Comparison of ENCODE assay signal across 26 mouse cellular contexts in the genomic region with DNA sequence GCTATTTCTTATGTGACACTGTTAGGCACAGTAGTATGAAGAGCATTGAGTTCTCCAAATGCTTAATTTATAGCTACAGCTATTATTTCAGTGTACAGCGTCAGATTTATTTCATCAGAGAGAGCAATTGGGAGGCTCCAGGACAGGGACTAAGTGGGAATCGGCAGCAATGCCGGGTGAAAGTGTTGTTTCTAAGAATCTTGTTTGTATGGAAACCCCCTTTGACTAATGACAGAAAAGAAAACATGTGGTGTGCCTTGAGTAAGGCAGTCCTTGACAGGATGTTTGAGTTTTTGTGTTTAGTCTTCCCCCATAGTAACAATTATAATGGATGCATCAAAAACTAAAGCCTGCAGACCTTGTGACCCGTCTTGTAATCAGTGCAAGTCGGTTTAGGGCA.
DNase-seq lines count a peak whose midpoint lies in the region; ATAC-seq and TF ChIP-seq lines count a peak whose summit lies in the region.
"Had no signal": no experiment of that assay in that cellular context is flagged by ENCODE, and none has a peak within 500 bp of the region (broad histone marks: within the 10 kb centered on the region; RNA-seq: fewer than 3 reads in every experiment).

No protein-coding gene starts in this region.

- DNase-seq in heart, adult 11 months: peak; percentile 73
- no peak for DNase-seq in heart, embryonic 10.5 days (ENCODE audit: low spot score)
- peak; percentile 52 for DNase-seq in kidney, postnatal 0 days (ENCODE audit: low spot score)
- DNase-seq in lung, postnatal 0 days (ENCODE audit: low spot score): peak; percentile 68
- DNase-seq in lung, postnatal 36 days: no peak
- peak; percentile 23 for DNase-seq in forelimb bud, embryonic 11.5 days (ENCODE audit: low read depth, low spot score)
- no peak for DNase-seq in adrenal gland, adult 2 months
- DNase-seq: adrenal gland, adult 8-10 months; adrenal gland, postnatal 25 days; B cell, adult 2 months; cerebellum, adult 11-12 months; cerebellum, adult 8-10 months; cerebellum, postnatal 10 days; cerebellum, postnatal 36 days; embryo, embryonic 11 days; forebrain, postnatal 0 days; gastrocnemius, postnatal 10 days; heart, postnatal 14 days; heart, postnatal 4 days had no signal

- no peak for ATAC-seq in kidney, postnatal 0 days (replicated peaks; ENCODE audit: low FRiP score, low read depth)
- no peak for ATAC-seq in kidney, embryonic 14.5 days (ENCODE audit: low FRiP score, low TSS enrichment)
- ATAC-seq in lung, postnatal 0 days: peak; percentile 67
- ATAC-seq: forebrain, embryonic 14.5 days; forebrain, postnatal 0 days; hindbrain, postnatal 0 days; inflammation-experienced regulatory T-cells, adult 6 months had no signal

- H3K36me3 ChIP-seq in heart, embryonic 10.5 days: no peaks in the 10 kb centered on the region
- H3K36me3 ChIP-seq in kidney, postnatal 0 days (ENCODE audit: insufficient read depth, low read length): no peaks in the 10 kb centered on the region
- no peaks in the 10 kb centered on the region for H3K36me3 ChIP-seq in kidney, embryonic 14.5 days (ENCODE audit: control insufficient read depth, insufficient read depth, low read length)
- no peaks in the 10 kb centered on the region for H3K36me3 ChIP-seq in lung, postnatal 0 days (ENCODE audit: insufficient read depth, low read length)
- H3K36me3 ChIP-seq: embryonic facial prominence, embryonic 15.5 days had no signal

- peak; percentile 37 for TF ChIP-seq EP300 in lung, postnatal 0 days (IDR thresholded peaks at IDR 0.05)

- no peak overlapping the region for H3K4me2 ChIP-seq in kidney, postnatal 0 days (ENCODE audit: low read length)
- no peak overlapping the region for H3K4me2 ChIP-seq in kidney, embryonic 14.5 days (replicated peaks; ENCODE audit: low read depth, low read length)
- H3K4me2 ChIP-seq in lung, postnatal 0 days (replicated peaks; ENCODE audit: low read depth, low read length): no peak overlapping the region
- H3K4me2 ChIP-seq: embryonic facial prominence, embryonic 15.5 days; heart, embryonic 13.5 days; hindbrain, embryonic 14.5 days had no signal

- no peak overlapping the region for H3K4me3 ChIP-seq in heart, embryonic 10.5 days
- H3K4me3 ChIP-seq in kidney, postnatal 0 days (replicated peaks; ENCODE audit: low read depth, low read length): no peak overlapping the region
- H3K4me3 ChIP-seq in kidney, embryonic 14.5 days (ENCODE audit: low read length): no peak overlapping the region
- no peak overlapping the region for H3K4me3 ChIP-seq in lung, postnatal 0 days (ENCODE audit: low read depth, low read length)
- H3K4me3 ChIP-seq: embryonic facial prominence, embryonic 15.5 days; heart, embryonic 13.5 days had no signal

- no peak overlapping the region for H3K27ac ChIP-seq in heart, embryonic 10.5 days
- no peak overlapping the region for H3K27ac ChIP-seq in kidney, postnatal 0 days
- H3K27ac ChIP-seq in kidney, embryonic 14.5 days (ENCODE audit: low read depth, low read length): no peak overlapping the region
- H3K27ac ChIP-seq in lung, postnatal 0 days (ENCODE audit: low read length): no peak overlapping the region
- H3K27ac ChIP-seq: embryonic facial prominence, embryonic 15.5 days; heart, embryonic 13.5 days; hindbrain, embryonic 14.5 days; hindbrain, postnatal 0 days had no signal

- TF ChIP-seq CTCF in kidney, postnatal 0 days (IDR thresholded peaks at IDR 0.05; ENCODE audit: low read depth): no peak
- no peak for TF ChIP-seq CTCF in lung, postnatal 0 days (IDR thresholded peaks at IDR 0.05)

- no peaks in the 10 kb centered on the region for H3K27me3 ChIP-seq in heart, embryonic 10.5 days (ENCODE audit: insufficient read depth, poor library complexity, severe bottlenecking)
- H3K27me3 ChIP-seq in kidney, postnatal 0 days (ENCODE audit: insufficient read depth, low read length): no peaks in the 10 kb centered on the region
- H3K27me3 ChIP-seq in kidney, embryonic 14.5 days (ENCODE audit: control insufficient read depth, insufficient read depth, low read length): no peaks in the 10 kb centered on the region
- H3K27me3 ChIP-seq in lung, postnatal 0 days (replicated peaks; ENCODE audit: insufficient read depth, low read length): no peaks in the 10 kb centered on the region
- H3K27me3 ChIP-seq: embryonic facial prominence, embryonic 15.5 days; heart, embryonic 13.5 days had no signal

- WGBS in heart, embryonic 10.5 days: 72% methylated on average over 5 of the region's 5 CpGs
- WGBS in kidney, postnatal 0 days: 38% methylated on average over 5 of the region's 5 CpGs
- WGBS in kidney, embryonic 14.5 days: 48% methylated on average over 5 of the region's 5 CpGs
- WGBS in lung, postnatal 0 days: 41% methylated on average over 5 of the region's 5 CpGs

- no peaks in the 10 kb centered on the region for H3K9me3 ChIP-seq in heart, embryonic 10.5 days
- H3K9me3 ChIP-seq in kidney, postnatal 0 days (replicated peaks; ENCODE audit: low read length): no peaks in the 10 kb centered on the region
- no peaks in the 10 kb centered on the region for H3K9me3 ChIP-seq in kidney, embryonic 14.5 days (ENCODE audit: control insufficient read depth, low read length)
- H3K9me3 ChIP-seq in lung, postnatal 0 days (ENCODE audit: low read length): no peaks in the 10 kb centered on the region
- H3K9me3 ChIP-seq: embryonic facial prominence, embryonic 15.5 days; heart, embryonic 13.5 days had no signal

- no peak overlapping the region for H3K9ac ChIP-seq in kidney, postnatal 0 days (ENCODE audit: low read depth, low read length)
- no peak overlapping the region for H3K9ac ChIP-seq in kidney, embryonic 14.5 days (ENCODE audit: low read depth, low read length)
- no peak overlapping the region for H3K9ac ChIP-seq in lung, postnatal 0 days (replicated peaks; ENCODE audit: low read depth)
- H3K9ac ChIP-seq: embryonic facial prominence, embryonic 15.5 days; forebrain, postnatal 0 days; heart, embryonic 13.5 days; hindbrain, embryonic 14.5 days had no signal

- H3K4me1 ChIP-seq in heart, embryonic 10.5 days: peaks cover 3% of the 10 kb centered on the region; the same call in 1 of the 2 replicates
- H3K4me1 ChIP-seq in kidney, postnatal 0 days (replicated peaks; ENCODE audit: insufficient read depth, low read length): 0 out of 2 replicates have a peak, but pooled peaks cover 4% of the 10 kb centered on the region
- no peaks in the 10 kb centered on the region for H3K4me1 ChIP-seq in kidney, embryonic 14.5 days (ENCODE audit: control insufficient read depth, insufficient read depth, low read length)
- peaks cover 5% of the 10 kb centered on the region; the same call in 1 of the 2 replicates for H3K4me1 ChIP-seq in lung, postnatal 0 days (ENCODE audit: insufficient read depth, low read depth, low read length)

Comparison
In these comparisons a context has a peak if more than half of its experiments do, and no peak if none do; other contexts are left out.
1. DNase-seq: peak in heart, adult 11 months (single experiment), kidney, postnatal 0 days (single experiment), lung, postnatal 0 days (single experiment) and forelimb bud, embryonic 11.5 days (single experiment); none in heart, embryonic 10.5 days (single experiment), lung, postnatal 36 days (single experiment) and adrenal gland, adult 2 months (single experiment).